Mouse (Mus musculus) liver, adult 2 months (tissue): Measurements from ENCODE around the gene Slc22a16.

Experiments
- CTCF ChIP-seq: fragments of 200-500 bp; IDR thresholded peaks from 2 replicates; pipeline ENCODE4 v1.5.1; 2011; ENCODE audit warnings: low read depth, low read length, control low read depth
- POLR2A ChIP-seq: fragments of 200-500 bp; IDR thresholded peaks from 2 replicates; pipeline ENCODE4 v1.6.1; 2011; ENCODE audit warnings: low read length, control low read depth; ENCODE audit not compliant: insufficient read depth; ENCODE audit errors: extremely low read depth

- TF ChIP-seq CTCF: peak; percentile 34; the same call in 1 of the 2 replicates
- no peak for TF ChIP-seq POLR2A
Measured at GRCm38 (mm10) chr10:40583584-40584255, 13.6 kb downstream of the Slc22a16 start.
